Mouse (Mus musculus): ENCODE data around the gene Ppp2r5e.

GRCm38 (mm10) chr12:75495636-75496035 lies 100.4 kb downstream of the Ppp2r5e start:
- TF ChIP-seq CTCF (IDR thresholded peaks at IDR 0.05; ENCODE audit: low read depth, low read length) (no peak), POLR2A (IDR thresholded peaks at IDR 0.05; ENCODE audit: extremely low read depth, insufficient read depth, low read length) (no peak)

Measured in liver, adult 2 months (tissue).